Mouse (Mus musculus) adrenal gland, postnatal 0 days (tissue): ENCODE results near the gene Gcn1l1. TPM values are rescaled to one million over a fixed set of nuclear protein-coding genes. Genes with fewer than 3 reads are reported as not detected.

Experiments
- microRNA-seq: library from miRNA; unstranded; fragments of <30 nt; microRNA quantifications from one replicate; pipeline ENCODE4, GENCODE M21; 2016; ENCODE audit warnings: borderline replicate concordance; ENCODE audit not compliant: insufficient number of aligned reads
- polyA plus RNA-seq: library from polyadenylated mRNA; unstranded; fragments of >200 nt; fragmentation: Nextera tagmentation; extraction: Ambion mirVana; gene quantifications from 2 replicates; pipeline ENCODE4 v1.2.1, GENCODE M21; 2015

Gcn1l1 gene
- 12.0 and 17.6 TPM in 2 replicates for polyA plus RNA-seq

DNA sequence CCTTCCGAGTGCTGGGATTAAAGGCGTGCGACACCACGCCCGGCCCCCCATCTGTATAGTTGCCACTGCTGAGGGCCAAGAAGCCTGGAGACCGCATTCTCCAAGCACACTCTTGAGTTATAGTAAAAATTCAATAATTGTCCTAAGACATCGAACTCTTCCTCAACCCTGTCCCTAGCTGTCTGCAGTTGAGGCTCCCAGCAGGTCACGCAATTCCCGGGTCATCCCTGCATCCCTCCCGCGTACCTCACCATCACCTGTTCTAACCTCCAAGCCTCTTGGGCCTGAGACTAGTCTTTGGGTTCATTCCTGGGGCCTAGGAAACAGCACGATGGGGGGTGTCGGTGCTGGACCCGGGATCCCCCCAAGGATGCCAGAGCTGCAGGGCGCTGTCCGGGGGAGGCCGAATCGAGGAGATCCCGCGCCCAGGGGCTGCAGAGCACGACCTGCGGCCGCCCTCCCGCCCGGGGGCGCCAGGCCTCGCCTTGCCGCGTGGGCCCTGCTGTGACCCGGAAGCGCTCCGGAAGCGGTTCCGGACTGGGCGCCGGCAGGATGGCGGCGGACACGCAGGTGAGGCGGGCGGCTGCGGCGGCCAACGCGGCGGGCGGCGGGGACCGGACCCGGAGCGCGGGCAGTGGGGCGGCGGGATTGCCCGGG, at the start of gene Gcn1l1:
Gene Gcn1l1 (plus strand): TSS at position 518 of the 657 bp plus-strand sequence.

DNA sequence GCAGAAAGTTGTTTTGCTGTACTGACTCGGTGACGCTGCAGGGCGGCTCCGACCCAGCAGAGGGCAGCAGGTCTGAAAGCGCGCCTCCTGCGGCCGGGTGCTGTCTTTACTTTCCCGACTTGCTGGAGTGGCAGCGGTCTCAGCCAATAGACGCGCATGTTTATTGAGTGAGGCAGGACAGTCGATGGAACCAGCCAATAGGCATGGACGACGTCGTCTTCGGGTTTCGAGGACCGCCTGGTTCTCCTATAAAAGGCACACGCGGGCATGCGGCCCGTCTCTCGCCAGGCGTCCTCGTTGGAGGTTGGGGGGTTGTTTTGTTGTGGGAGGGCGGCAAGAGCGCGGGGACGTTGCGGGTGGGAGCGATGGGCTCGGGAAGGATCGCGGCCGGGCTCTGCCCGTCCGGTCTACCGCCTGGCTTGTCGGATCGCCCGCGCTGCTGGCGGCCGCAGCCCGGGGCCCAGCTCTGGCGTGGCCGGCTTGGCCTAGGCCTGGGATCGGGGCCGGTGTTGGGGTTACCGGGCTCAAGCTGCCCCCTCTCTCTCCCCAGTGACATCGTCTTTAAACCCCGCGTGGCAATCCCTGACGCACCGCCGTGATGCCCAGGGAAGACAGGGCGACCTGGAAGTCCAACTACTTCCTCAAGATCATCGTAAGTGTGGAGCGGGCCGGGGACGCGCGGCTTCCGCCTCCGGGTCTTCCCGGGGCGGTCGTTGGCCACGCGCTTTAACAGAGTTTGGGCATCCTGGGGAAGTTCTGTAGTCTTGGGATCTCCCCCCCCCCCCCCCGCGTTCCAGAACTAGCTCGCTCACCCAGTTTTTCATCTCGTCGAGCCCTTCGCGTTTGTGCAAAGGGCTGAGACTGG, 5.6 kb upstream of the Gcn1l1 start, which contains the start of gene Rplp0:
Gene Rplp0 (plus strand): TSS at position 231 of the 865 bp plus-strand sequence.

GRCm38 (mm10) chr5:115631505-115632357, 66.7 kb downstream of the Gcn1l1 start, which contains the start of gene Rab35:
TSS of gene Rab35 (plus strand) at chr5:115631908.

Small RNAs within 50 kb of the gene (microRNA-seq; reads per million reads assigned to microRNA genes)
- gene Mir7029 (not detected), gene Mir7030 (not detected)

Other genes with a start within 250 kb of the Gcn1l1 start
- gene Srsf9, start 238.1 kb upstream of the Gcn1l1 start, polyA plus RNA-seq: 101 and 175 TPM in 2 replicates
- 24.1 and 24.3 TPM in 2 replicates for gene Gatc, start 224.1 kb upstream of the Gcn1l1 start, polyA plus RNA-seq
- gene Triap1, start 224.0 kb upstream of the Gcn1l1 start, polyA plus RNA-seq: 79.9 and 81.5 TPM in 2 replicates
- 1,163 and 1,602 TPM in 2 replicates for gene Cox6a1, start 216.3 kb upstream of the Gcn1l1 start, polyA plus RNA-seq
- 7.9 and 8.3 TPM in 2 replicates for gene Msi1, start 135.7 kb upstream of the Gcn1l1 start, polyA plus RNA-seq
- 1.2 and 1.7 TPM in 2 replicates for gene Pla2g1b, start 99.0 kb upstream of the Gcn1l1 start, polyA plus RNA-seq
- 20.8 and 33.9 TPM in 2 replicates for gene Sirt4, start 80.5 kb upstream of the Gcn1l1 start, polyA plus RNA-seq
- 21.9 and 26.2 TPM in 2 replicates for gene Pxn, start 58.6 kb upstream of the Gcn1l1 start, polyA plus RNA-seq
- gene Rplp0, start 5.8 kb upstream of the Gcn1l1 start, polyA plus RNA-seq: 991 and 1,032 TPM in 2 replicates
- 16.0 and 19.4 TPM in 2 replicates for gene Rab35, start 66.7 kb downstream of the Gcn1l1 start, polyA plus RNA-seq
- gene Bicdl1, start 166.4 kb downstream of the Gcn1l1 start, polyA plus RNA-seq: 12.3 and 14.0 TPM in 2 replicates